Mouse (Mus musculus) kidney, embryonic 14.5 days (tissue): ENCODE data around the gene Dusp27. TPM values are rescaled to one million over a fixed set of nuclear protein-coding genes. Genes with fewer than 3 reads are reported as not detected.

Source experiments
- polyA plus RNA-seq: library from polyadenylated mRNA; unstranded; fragments of >200 nt; fragmentation: Nextera tagmentation; extraction: Ambion mirVana; gene quantifications from 2 replicates; pipeline ENCODE4 v1.2.1, GENCODE M21; 2014

Dusp27 gene
- polyA plus RNA-seq, 1 experiment from 2014 or later, result 0.39 TPM

Other genes starting within 250 kb of the Dusp27 start
- 25.4 and 32.6 TPM in 2 replicates for gene Pou2f1, start 125.2 kb downstream of the Dusp27 start, polyA plus RNA-seq
- 0.55 and 0.74 TPM in 2 replicates for gene Gpa33, start 2.3 kb upstream of the Dusp27 start, polyA plus RNA-seq
- gene Mael, start 110.8 kb upstream of the Dusp27 start, polyA plus RNA-seq, result not detected in 2 replicates
- 1.2 and 1.3 TPM in 2 replicates for gene Ildr2, start 126.2 kb upstream of the Dusp27 start, polyA plus RNA-seq